Mouse (Mus musculus): Measurements from ENCODE around the gene Rapgef2.

Gene Rapgef2

DNA sequence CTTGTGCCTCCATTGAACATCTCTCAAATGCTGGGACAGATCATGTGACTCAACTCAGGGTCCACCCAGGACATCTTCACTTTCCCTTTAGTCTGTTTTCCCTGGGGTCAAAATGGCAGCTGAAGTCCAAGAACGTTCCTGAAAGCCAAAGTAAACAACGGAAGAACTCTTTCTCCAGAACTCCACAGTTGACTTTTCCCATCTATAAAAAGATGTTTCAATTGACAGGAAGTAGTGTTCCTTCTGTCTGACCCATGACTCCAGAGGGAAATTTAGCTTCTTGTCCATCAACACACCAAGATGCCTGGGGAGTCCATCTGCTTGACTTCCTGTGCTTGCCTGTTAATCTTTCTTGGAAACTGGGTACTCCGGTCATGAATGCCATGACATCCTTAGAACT lies 260.3 kb downstream of the Rapgef2 start:
- DNase-seq (ENCODE audit: low spot score): no peak

DNA sequence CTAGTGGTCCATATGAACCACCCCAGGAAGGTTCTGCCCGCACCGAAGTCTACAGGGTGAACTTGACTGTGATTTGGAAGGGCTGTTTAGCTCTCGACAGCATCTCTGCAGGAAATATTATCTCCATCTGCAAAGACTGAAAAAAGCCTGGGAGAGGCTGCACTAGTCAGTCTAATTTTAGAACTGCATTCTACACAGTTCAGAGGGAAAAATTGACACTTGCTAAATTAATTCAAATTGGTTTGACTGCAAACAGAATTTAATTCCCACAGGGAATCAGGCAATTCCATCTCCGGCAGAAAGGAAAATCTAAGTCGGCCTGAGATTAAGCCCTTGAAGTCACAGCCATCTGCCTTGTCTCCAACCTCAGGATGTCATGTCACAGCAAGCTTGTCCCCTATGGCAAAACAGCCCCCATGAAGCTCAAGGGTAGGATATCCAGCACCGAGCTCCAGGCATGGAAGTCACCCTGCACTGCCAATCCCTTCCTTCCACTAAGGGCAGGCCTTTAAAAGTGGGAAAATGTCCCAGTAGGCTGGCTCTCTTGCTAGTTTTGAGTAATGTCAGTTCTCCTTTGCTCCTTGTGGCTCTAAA lies 262.5 kb downstream of the Rapgef2 start:
- DNase-seq (ENCODE audit: low spot score): no peak

DNA sequence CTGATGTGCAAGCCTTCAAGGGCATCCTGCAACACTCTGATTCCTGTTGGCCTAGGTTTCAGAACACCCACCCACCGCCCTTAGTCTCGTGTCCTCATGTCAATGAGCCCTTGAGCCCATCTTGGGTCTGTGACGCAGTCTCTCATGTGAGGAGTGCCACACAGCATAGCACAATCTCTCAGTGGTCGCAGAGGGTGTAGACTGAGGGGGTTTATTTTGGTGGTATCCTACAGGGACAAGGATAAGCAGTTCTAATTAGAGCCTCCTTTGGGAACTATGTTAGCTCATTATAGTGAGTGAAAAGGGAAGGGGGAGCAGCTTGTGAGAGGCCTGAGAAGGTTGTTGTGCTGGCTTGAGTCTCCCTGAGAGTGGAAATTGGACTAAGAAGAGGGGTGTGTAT lies 263.6 kb downstream of the Rapgef2 start:
- no peak for DNase-seq (ENCODE audit: low spot score)

DNA sequence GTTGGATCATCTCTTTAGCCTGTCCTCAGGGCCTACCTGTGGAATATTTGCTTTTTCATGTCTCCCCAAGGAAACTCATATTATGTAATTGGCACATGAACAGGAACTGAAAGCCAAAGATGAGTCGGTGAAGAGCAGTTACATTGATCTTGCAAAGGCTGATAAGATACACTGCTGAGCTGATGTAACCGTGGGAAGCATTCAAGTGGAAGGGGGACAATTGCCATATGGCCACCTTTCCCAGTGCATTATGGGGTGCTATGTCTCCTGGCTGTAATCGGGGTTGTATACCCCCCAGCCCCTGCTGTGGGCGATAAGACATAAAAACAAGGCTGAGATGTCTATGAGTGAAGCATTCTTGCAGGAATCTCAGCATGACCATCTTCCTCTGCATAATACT lies 268.9 kb downstream of the Rapgef2 start:
- DNase-seq (ENCODE audit: low spot score): no peak

DNA sequence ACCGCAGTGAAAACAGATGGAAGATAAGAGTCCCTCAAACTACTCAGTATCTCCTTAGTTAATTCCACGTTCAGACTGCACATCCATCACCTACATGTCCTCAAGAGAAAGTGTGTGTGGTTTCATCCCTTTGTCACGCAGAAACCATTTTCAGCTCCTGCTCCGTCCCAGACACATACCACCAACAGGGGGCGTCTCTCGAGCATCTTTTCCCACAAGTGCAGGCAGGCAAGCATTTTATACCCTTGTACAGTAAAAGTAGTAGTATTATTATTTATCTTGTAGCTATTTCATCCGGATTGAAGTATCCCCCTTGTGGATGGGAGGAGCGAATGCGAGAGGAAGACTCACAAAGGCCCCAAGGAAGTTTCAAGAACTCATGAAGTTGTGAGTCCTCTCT lies 269.5 kb downstream of the Rapgef2 start:
- no peak for DNase-seq (ENCODE audit: low spot score)

DNA sequence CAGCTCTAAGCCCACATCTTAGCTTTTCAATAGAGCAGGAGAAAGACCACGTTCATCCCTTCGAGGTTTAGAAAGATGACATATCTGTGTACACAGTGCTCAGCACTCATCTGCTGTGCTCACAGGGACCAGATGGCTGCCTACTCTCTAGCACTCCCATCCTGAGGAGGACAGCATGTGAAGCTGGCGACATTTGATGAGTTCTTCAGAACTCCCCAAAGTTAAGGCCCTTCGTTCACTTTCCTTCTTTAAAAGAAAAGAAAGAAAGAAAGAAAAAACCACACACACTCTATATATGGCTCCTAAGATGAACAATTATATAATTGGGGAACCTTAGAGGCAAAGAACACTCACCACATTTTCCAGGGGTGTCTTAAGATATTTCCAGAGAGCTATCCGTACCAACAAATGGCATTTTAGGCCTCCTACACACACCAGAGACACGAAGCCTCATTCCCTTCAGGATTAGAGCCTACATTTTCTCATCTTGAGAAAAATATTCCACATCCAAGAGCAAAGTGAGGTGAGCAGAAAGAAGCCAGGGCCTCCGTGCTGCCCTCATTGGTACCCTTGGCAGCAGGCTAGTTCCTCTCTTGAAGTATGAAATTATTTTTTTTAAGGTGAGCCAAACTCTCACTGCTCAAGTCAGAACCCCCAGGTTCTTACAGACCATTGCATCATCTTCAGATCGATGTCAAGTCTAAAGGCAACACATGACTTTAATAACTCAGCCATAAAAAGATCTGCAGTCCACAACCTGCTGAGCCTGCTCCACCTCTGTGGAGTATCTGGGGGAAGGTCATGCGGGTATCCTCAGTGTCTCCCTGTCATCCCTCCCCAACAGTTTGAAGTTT lies 270.5 kb downstream of the Rapgef2 start:
- DNase-seq (ENCODE audit: low spot score): no peak

Data from ovary, postnatal 36 days (tissue).